Mouse (Mus musculus) heart, adult 18-20 months (tissue): ENCODE measurements at regions not wholly inside any gene's neighbourhood (a gene's known extent, or its start where the extent isn't known, plus 50 kb on each side); places are given as distances from the start of the nearest gene placed in this dataset.
A peak's percentile ranks its signal among the peaks of the same experiment; 100 is the strongest.

ENCODE experiments used
- DNase-seq, 2 experiments: peaks; one replicate each; pipeline ENCODE4 v3.0.0; 2021 to 2022; ENCODE audit warnings: mixed read lengths in 1 of 2

GRCm38 (mm10) chr1:183622341-183622740 lies 204.3 kb downstream of the Hhipl2 start:
- DNase-seq, result no peak

GRCm38 (mm10) chr1:183624266-183624665 lies 206.3 kb downstream of the Hhipl2 start:
- no peak for DNase-seq

- no peak for DNase-seq
Observed at GRCm38 (mm10) chr1:183633810-183634209, 215.8 kb downstream of the Hhipl2 start.

GRCm38 (mm10) chr1:183634836-183635235 lies 216.8 kb downstream of the Hhipl2 start:
- no peak for DNase-seq

GRCm38 (mm10) chr1:183637214-183637613 lies 219.2 kb downstream of the Hhipl2 start:
- no peak for DNase-seq

GRCm38 (mm10) chr1:183639332-183639731 lies 221.3 kb downstream of the Hhipl2 start:
- DNase-seq, result no peak

GRCm38 (mm10) chr1:183640568-183640967 lies 222.6 kb downstream of the Hhipl2 start:
- DNase-seq, result no peak

GRCm38 (mm10) chr1:183644001-183644400 lies 226.0 kb downstream of the Hhipl2 start:
- no peak for DNase-seq

GRCm38 (mm10) chr1:183653878-183654277 lies 235.9 kb downstream of the Hhipl2 start:
- no peak for DNase-seq

GRCm38 (mm10) chr1:183657043-183657442 lies 239.0 kb downstream of the Hhipl2 start:
- DNase-seq, result peak; percentile 20 to 53

GRCm38 (mm10) chr1:183660541-183660940 lies 242.5 kb downstream of the Hhipl2 start:
- no peak for DNase-seq

- DNase-seq, result no peak
Observed at GRCm38 (mm10) chr1:183662369-183663043, 244.5 kb downstream of the Hhipl2 start.

- DNase-seq, result no peak
Observed at GRCm38 (mm10) chr1:183669271-183669670, 251.3 kb downstream of the Hhipl2 start.

GRCm38 (mm10) chr1:183669674-183670073 lies 251.7 kb downstream of the Hhipl2 start:
- DNase-seq, result peak; percentile 40 to 47

- DNase-seq, result no peak
Observed at GRCm38 (mm10) chr1:183670542-183670941, 252.5 kb downstream of the Hhipl2 start.

GRCm38 (mm10) chr1:183671541-183671940 lies 253.5 kb downstream of the Hhipl2 start:
- DNase-seq, result peak; percentile 40 to 65

GRCm38 (mm10) chr1:183672521-183672920 lies 254.5 kb downstream of the Hhipl2 start:
- no peak for DNase-seq

- no peak for DNase-seq
Observed at GRCm38 (mm10) chr1:183677585-183677984, 259.6 kb downstream of the Hhipl2 start.

- peak; percentile 72 for DNase-seq
Observed at GRCm38 (mm10) chr1:183679949-183680348, 261.9 kb downstream of the Hhipl2 start.

GRCm38 (mm10) chr1:183686056-183686455 lies 268.0 kb downstream of the Hhipl2 start:
- DNase-seq, result no peak

- DNase-seq, result no peak
Observed at GRCm38 (mm10) chr1:183692756-183693155, 274.7 kb downstream of the Hhipl2 start.

- DNase-seq, result peak in 1 of 2 experiments; percentile 14
Observed at GRCm38 (mm10) chr1:183699284-183699683, 281.3 kb downstream of the Hhipl2 start.

GRCm38 (mm10) chr1:183702888-183703287 lies 284.9 kb downstream of the Hhipl2 start:
- no peak for DNase-seq

- DNase-seq, result no peak
Observed at GRCm38 (mm10) chr1:183712895-183713294, 294.9 kb downstream of the Hhipl2 start.
